7 mouse cellular contexts compared by ENCODE assay signal in genomic region chr2:26603720-26604671, GRCm38 (mm10). TPM values are rescaled to one million over a fixed set of nuclear protein-coding genes. Genes with fewer than 3 reads are reported as not detected.
DNase-seq lines count a peak whose midpoint lies in the region; ATAC-seq and TF ChIP-seq lines count a peak whose summit lies in the region.

Gene Agpat2 (minus strand): TSS chr2:26604417.

- H3K4me1 ChIP-seq in cortical plate, adult 2 months (ENCODE audit: control insufficient read depth, insufficient read depth, low read length), result no peaks in the 10 kb centered on the region
- H3K4me1 ChIP-seq in intestine, embryonic 15.5 days (replicated peaks), result peaks cover 36% of the 10 kb centered on the region
- H3K4me1 ChIP-seq in liver, embryonic 11.5 days (replicated peaks; ENCODE audit: control insufficient read depth, insufficient read depth, low read length), result peaks cover 23% of the 10 kb centered on the region
- peaks cover 43% of the 10 kb centered on the region for H3K4me1 ChIP-seq in stomach, embryonic 15.5 days

- POLR2A ChIA-PET in Patski (lab: Charles Lee), result interaction anchor here (0.7 to 1.6 kb wide), 8 partner anchors 9 to 37 kb away, joined by 3 to 4 read pairs (median 3); partner anchors contain the start of gene Fam69b

- CTCF ChIA-PET in Patski (lab: Charles Lee), result interaction anchor here (1.6 kb wide), 1 partner anchor 37 kb away, joined by 5 read pairs; no protein-coding TSS in a partner anchor

- TF ChIP-seq CTCF in Patski (IDR thresholded peaks at IDR 0.05), result no peak
- TF ChIP-seq CTCF in cortical plate, adult 2 months (IDR thresholded peaks at IDR 0.05; ENCODE audit: extremely low read depth, insufficient read depth, low read length), result no peak

- H3K9me3 ChIP-seq in intestine, embryonic 15.5 days, result no peaks in the 10 kb centered on the region
- no peaks in the 10 kb centered on the region for H3K9me3 ChIP-seq in liver, embryonic 11.5 days (ENCODE audit: control insufficient read depth, low read length)
- H3K9me3 ChIP-seq in stomach, embryonic 15.5 days, result no peaks in the 10 kb centered on the region

- no peak for DNase-seq in Patski (ENCODE audit: low read depth, low spot score)
- DNase-seq in gonadal fat pad, adult 2 months (ENCODE audit: low read depth), result no peak
- DNase-seq in liver, embryonic 11.5 days (ENCODE audit: low spot score), result peak; percentile 79
- peak; percentile 56 to 72 for DNase-seq in monocyte, adult 2 months (ENCODE audit: low read depth in 1 of 2, low spot score in 2 of 2)

- H3K36me3 ChIP-seq in intestine, embryonic 15.5 days, result no peaks in the 10 kb centered on the region
- no peaks in the 10 kb centered on the region for H3K36me3 ChIP-seq in liver, embryonic 11.5 days (ENCODE audit: control insufficient read depth, insufficient read depth, low read length)
- H3K36me3 ChIP-seq in stomach, embryonic 15.5 days, result no peaks in the 10 kb centered on the region

- H3K9ac ChIP-seq in intestine, embryonic 15.5 days, result peak within 1 kb of the TSS; percentile 86
- peak within 1 kb of the TSS; percentile 79 for H3K9ac ChIP-seq in liver, embryonic 11.5 days (ENCODE audit: low read depth, low read length)
- peak within 1 kb of the TSS; percentile 62 for H3K9ac ChIP-seq in stomach, embryonic 15.5 days

- TF ChIP-seq POLR2A in cortical plate, adult 2 months (IDR thresholded peaks at IDR 0.05; ENCODE audit: extremely low read depth, insufficient read depth, low read length), result no peak

- peak within 1 kb of the TSS; percentile 31 for H3K4me3 ChIP-seq in cortical plate, adult 2 months (ENCODE audit: insufficient read depth, low read length)
- peak within 1 kb of the TSS; percentile 73 for H3K4me3 ChIP-seq in intestine, embryonic 15.5 days (replicated peaks)
- peak within 1 kb of the TSS; percentile 70 for H3K4me3 ChIP-seq in liver, embryonic 11.5 days (ENCODE audit: low read depth, low read length)
- peak within 1 kb of the TSS; percentile 70 for H3K4me3 ChIP-seq in stomach, embryonic 15.5 days (replicated peaks)

- H3K27me3 ChIP-seq in Patski, result no peaks in the 10 kb centered on the region
- no peaks in the 10 kb centered on the region for H3K27me3 ChIP-seq in intestine, embryonic 15.5 days (replicated peaks)
- 0 out of 2 replicates have a peak, but pooled peaks cover 3% of the 10 kb centered on the region for H3K27me3 ChIP-seq in liver, embryonic 11.5 days (replicated peaks; ENCODE audit: control insufficient read depth, insufficient read depth, low read length)
- no peaks in the 10 kb centered on the region for H3K27me3 ChIP-seq in stomach, embryonic 15.5 days (replicated peaks)

- peak within 1 kb of the TSS; percentile 86 for H3K4me2 ChIP-seq in intestine, embryonic 15.5 days (replicated peaks)
- peak within 1 kb of the TSS; percentile 91 for H3K4me2 ChIP-seq in liver, embryonic 11.5 days
- H3K4me2 ChIP-seq in stomach, embryonic 15.5 days, result peak within 1 kb of the TSS; percentile 85

- no peak within 1 kb of the TSS for H3K27ac ChIP-seq in cortical plate, adult 2 months (ENCODE audit: insufficient read depth, low read length)
- H3K27ac ChIP-seq in intestine, embryonic 15.5 days, result peak within 1 kb of the TSS; percentile 91
- peak within 1 kb of the TSS; percentile 71 for H3K27ac ChIP-seq in liver, embryonic 11.5 days (ENCODE audit: low read depth, low read length)
- peak within 1 kb of the TSS; percentile 92 for H3K27ac ChIP-seq in stomach, embryonic 15.5 days

- in situ Hi-C loops in Patski (cut with MboI; ENCODE audit: low pct_unique_long_range_greater_than_20kb), result no loop called here

- under 1% methylated on average over 101 of the region's 103 CpGs for WGBS in intestine, embryonic 15.5 days
- WGBS in liver, embryonic 11.5 days, result under 1% methylated on average over 93 of the region's 103 CpGs
- under 1% methylated on average over 94 of the region's 103 CpGs for WGBS in stomach, embryonic 15.5 days

- peak; percentile 60 for ATAC-seq in Patski
- ATAC-seq in intestine, embryonic 15.5 days, result peak; percentile 91
- peak; percentile 85 for ATAC-seq in liver, embryonic 11.5 days (replicated peaks; ENCODE audit: low FRiP score)
- peak; percentile 85 for ATAC-seq in stomach, embryonic 15.5 days (ENCODE audit: insufficient read depth, low FRiP score, low read depth)

RNA-seq across cellular contexts. Expression of gene Agpat2, which starts in this region (rescaled TPM):
- 41.6 TPM for polyA plus RNA-seq in Patski (2021)
- polyA plus RNA-seq in cortical plate, adult 2 months (2012; rRNA removed), result 2.3 TPM in 2 replicates
- polyA plus RNA-seq in gonadal fat pad, adult 2 months (2012; rRNA removed), result 338 and 719 TPM in 2 replicates
- 79.9 and 90.3 TPM in 2 replicates for polyA plus RNA-seq in intestine, embryonic 15.5 days (2015; fragmentation: Nextera tagmentation; extraction: Ambion mirVana)
- polyA plus RNA-seq in liver, embryonic 11.5 days (2014; fragmentation: Nextera tagmentation; extraction: Ambion mirVana), result 36.1 and 40.1 TPM in 2 replicates
- polyA plus RNA-seq in stomach, embryonic 15.5 days (2015; fragmentation: Nextera tagmentation; extraction: Ambion mirVana), result 60.1 and 63.4 TPM in 2 replicates

Comparison
In these comparisons a context has a peak if more than half of its experiments do, and no peak if none do; other contexts are left out.
1. RNA of gene Agpat2 (polyA plus RNA-seq): 338 to 719 TPM in gonadal fat pad, adult 2 months, 79.9 to 90.3 TPM in intestine, embryonic 15.5 days, 60.1 to 63.4 TPM in stomach, embryonic 15.5 days, 41.6 TPM in Patski (single experiment) and 36.1 to 40.1 TPM in liver, embryonic 11.5 days; 2.3 TPM in cortical plate, adult 2 months; every median in the first group is over 10 times any median in the second.
2. DNase-seq: peak in liver, embryonic 11.5 days (single experiment) and monocyte, adult 2 months (2 of 2); none in Patski (single experiment) and gonadal fat pad, adult 2 months (single experiment).
3. Peak in every context shown above with its lines, with median percentiles within 50 percentile points of each other: ATAC-seq, H3K4me3 ChIP-seq, H3K4me2 ChIP-seq and H3K9ac ChIP-seq.